Mouse (Mus musculus): ENCODE measurements at regions not wholly inside any gene's neighbourhood (a gene's known extent, or its start where the extent isn't known, plus 50 kb on each side); places are given as distances from the start of the nearest gene placed in this dataset.

DNA sequence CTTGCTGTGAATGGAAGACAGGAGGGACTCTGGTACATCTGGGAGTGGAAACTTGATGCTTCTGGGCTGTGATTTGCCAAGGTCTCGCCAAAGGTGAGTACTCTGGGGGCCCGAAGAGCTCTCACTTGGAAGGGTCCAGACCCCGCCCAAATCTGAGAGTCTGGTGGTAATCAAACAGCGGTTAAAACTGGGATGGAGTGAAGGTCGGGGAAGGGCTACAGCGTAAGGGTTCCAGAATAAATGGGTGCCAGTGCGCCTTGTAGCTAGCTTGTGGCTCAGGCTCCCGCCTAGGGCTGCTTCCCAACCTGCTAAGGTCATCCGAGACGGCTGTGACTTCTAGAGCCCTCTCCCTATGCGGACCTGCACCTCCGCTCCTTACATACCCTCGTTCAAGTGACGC lies 217.7 kb downstream of the Mef2c start:
- TF ChIP-seq CTCF (IDR thresholded peaks at IDR 0.05 in 2 of 3, conservative IDR thresholded peaks at IDR 0.05 in 1 of 3; ENCODE audit: control insufficient read depth in 1 of 3, insufficient read depth in 1 of 3, low read depth in 2 of 3, low read length in 3 of 3, poor library complexity in 1 of 3, severe bottlenecking in 1 of 3) (no peak), EP300 (IDR thresholded peaks at IDR 0.05; ENCODE audit: low read depth in 1 of 2, low read length in 2 of 2) (no peak), POLR2A (IDR thresholded peaks at IDR 0.05; ENCODE audit: control insufficient read depth in 1 of 2, insufficient read depth in 1 of 2, low read depth in 1 of 2, low read length in 2 of 2, poor library complexity in 1 of 2) (no peak), TAL1 (IDR thresholded peaks at IDR 0.05; ENCODE audit: low read length) (no peak), POLR2AphosphoS2 (IDR thresholded peaks at IDR 0.05; ENCODE audit: low read length) (no peak), MYB (IDR thresholded peaks at IDR 0.05; ENCODE audit: low read depth, low read length) (no peak), MYC (IDR thresholded peaks at IDR 0.05; ENCODE audit: low read depth, low read length) (no peak), KAT2A (conservative IDR thresholded peaks at IDR 0.05; ENCODE audit: low read depth, low read length) (no peak), GATA1 (IDR thresholded peaks at IDR 0.05; ENCODE audit: low read depth, low read length) (no peak), MAX (IDR thresholded peaks at IDR 0.05; ENCODE audit: low read length) (no peak), ZKSCAN1 (IDR thresholded peaks at IDR 0.05; ENCODE audit: low read depth, low read length) (no peak), ZNF384 (IDR thresholded peaks at IDR 0.05; ENCODE audit: low read depth, low read length) (no peak), POLR2AphosphoS5 (IDR thresholded peaks at IDR 0.05; ENCODE audit: borderline replicate concordance, low read depth, low read length) (no peak), CHD1 (IDR thresholded peaks at IDR 0.05; ENCODE audit: low read depth, low read length) (no peak)
